Mouse (Mus musculus) cerebellum, adult 9-11 months (tissue): Measurements from ENCODE around the gene Nudt1.

Source experiments
- DNase-seq: peaks from one replicate; pipeline ENCODE4 v3.0.0; 2022

The Nudt1 gene

DNA sequence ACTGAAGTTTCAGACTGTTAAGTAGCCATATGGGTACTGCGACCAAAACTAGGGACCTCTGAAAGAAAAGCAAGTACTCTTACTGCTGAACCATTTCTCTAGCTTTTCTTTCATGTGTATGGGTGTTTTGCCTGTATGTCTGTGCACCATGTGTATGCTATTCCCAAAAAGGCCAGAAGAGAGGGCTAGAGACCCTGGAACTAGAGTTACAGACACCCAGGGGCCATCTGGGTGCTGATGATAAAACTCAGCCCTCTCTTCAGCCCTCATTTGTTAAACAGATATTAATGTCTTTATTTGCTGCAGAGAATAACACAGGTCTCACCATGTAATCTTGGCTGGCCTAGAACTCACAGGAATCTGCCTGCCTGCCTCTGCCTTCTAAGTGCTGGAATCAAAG lies 63.0 kb downstream of the Nudt1 start:
- DNase-seq = no peak

DNA sequence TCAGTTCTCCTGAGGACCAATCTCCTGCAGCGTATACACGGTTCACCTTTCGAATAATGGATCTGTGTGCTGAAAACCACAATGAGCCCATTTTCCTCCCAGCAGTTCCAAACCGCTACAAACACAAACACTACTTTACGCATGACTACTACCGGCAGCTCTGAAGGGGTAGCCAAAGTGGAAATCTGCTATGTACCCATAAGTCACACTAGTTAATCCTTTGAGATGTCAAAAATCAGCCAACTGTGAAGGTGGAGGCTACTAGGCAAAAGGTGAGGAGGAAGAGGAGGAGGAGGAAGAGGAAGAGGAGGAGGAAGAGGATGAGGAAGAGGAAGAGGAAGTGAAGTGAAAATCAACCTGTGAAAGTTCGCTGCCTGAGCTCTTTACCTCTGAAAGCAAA lies 65.8 kb downstream of the Nudt1 start:
- DNase-seq = no peak
